Mouse (Mus musculus) heart, postnatal 0 days (tissue): ENCODE data around the gene Stum. TPM values are rescaled to one million over a fixed set of nuclear protein-coding genes. Genes with fewer than 3 reads are reported as not detected.

Source experiments
- ATAC-seq: fragments of 200-750 bp; cut with Nextera tagmentation; 2 replicates; pipeline ENCODE4 v1.8.0; 2017; ENCODE audit warnings: low read depth, moderate number of reproducible peaks, moderate library complexity; ENCODE audit not compliant: insufficient read depth
- DNase-seq: peaks from one replicate; pipeline ENCODE4 v3.0.0-alpha.2; 2016; ENCODE audit warnings: low spot score
- H3K27ac ChIP-seq: fragments of 300-500 bp; sonication (generic); 2 replicates; pipeline ENCODE4 v1.5.1; 2014; ENCODE audit warnings: low read depth, mild to moderate bottlenecking
- H3K27me3 ChIP-seq: fragments of 300-500 bp; sonication (generic); 2 replicates; pipeline ENCODE4 v1.6.1; 2014; ENCODE audit warnings: low read length, mixed read lengths; ENCODE audit not compliant: control insufficient read depth, insufficient read depth
- H3K36me3 ChIP-seq: fragments of 300-500 bp; sonication (generic); replicated peaks from 2 replicates; pipeline ENCODE4 v1.6.1; 2014; ENCODE audit warnings: low read length, mixed read lengths; ENCODE audit not compliant: control insufficient read depth, insufficient read depth
- H3K4me1 ChIP-seq: fragments of 300-500 bp; sonication (generic); 2 replicates; pipeline ENCODE4 v1.6.1; 2014; ENCODE audit warnings: antibody characterized with exemption; ENCODE audit not compliant: control insufficient read depth, insufficient read depth
- H3K4me2 ChIP-seq: fragments of 300-500 bp; sonication (generic); 2 replicates; pipeline ENCODE4 v1.6.1; 2014; ENCODE audit warnings: low read depth, mild to moderate bottlenecking, low read length, moderate library complexity
- H3K4me3 ChIP-seq: fragments of 300-500 bp; sonication (generic); 2 replicates; pipeline ENCODE4 v1.5.1; 2014; ENCODE audit warnings: low read depth, low read length
- H3K9ac ChIP-seq: fragments of 300-500 bp; sonication (generic); replicated peaks from 2 replicates; pipeline ENCODE4 v1.6.1; 2014; ENCODE audit warnings: low read depth, low read length, mixed read lengths
- H3K9me3 ChIP-seq: fragments of 300-500 bp; sonication (generic); replicated peaks from 2 replicates; pipeline ENCODE4 v1.6.1; 2016; ENCODE audit warnings: low read length; ENCODE audit not compliant: control insufficient read depth
- CTCF ChIP-seq: IDR thresholded peaks from 2 replicates; pipeline ENCODE4 v1.5.1; 2016; ENCODE audit warnings: antibody characterized with exemption, control low read depth, low read depth
- EP300 ChIP-seq: IDR thresholded peaks from 2 replicates; pipeline ENCODE4 v1.6.1; 2016; ENCODE audit warnings: antibody characterized with exemption, low read depth
- WGBS: fragments of 180-500 bp; shearing (Covaris S2); extraction: QIAGEN DNeasy Blood & Tissue Kit; methylation state at CpG from one replicate; pipeline ENCODE4 v1.1.7; 2014; 5-methylcytosine and 5-hydroxymethylcytosine counted together
- polyA plus RNA-seq: library from polyadenylated mRNA; unstranded; fragments of >200 nt; fragmentation: Nextera tagmentation; extraction: Ambion mirVana; gene quantifications from 2 replicates; pipeline ENCODE4 v1.2.1, GENCODE M21; 2015
- total RNA-seq: library from RNA; depleted of rRNA; stranded (reverse); fragments of >200 nt; gene quantifications from 2 replicates; pipeline ENCODE4 v1.2.3, GENCODE M21; 2014; ENCODE audit warnings: low replicate concordance

Gene Stum
- total and polyA plus RNA-seq, 2 experiments from 2014 or later = 0.49 to 11.4 TPM

DNA sequence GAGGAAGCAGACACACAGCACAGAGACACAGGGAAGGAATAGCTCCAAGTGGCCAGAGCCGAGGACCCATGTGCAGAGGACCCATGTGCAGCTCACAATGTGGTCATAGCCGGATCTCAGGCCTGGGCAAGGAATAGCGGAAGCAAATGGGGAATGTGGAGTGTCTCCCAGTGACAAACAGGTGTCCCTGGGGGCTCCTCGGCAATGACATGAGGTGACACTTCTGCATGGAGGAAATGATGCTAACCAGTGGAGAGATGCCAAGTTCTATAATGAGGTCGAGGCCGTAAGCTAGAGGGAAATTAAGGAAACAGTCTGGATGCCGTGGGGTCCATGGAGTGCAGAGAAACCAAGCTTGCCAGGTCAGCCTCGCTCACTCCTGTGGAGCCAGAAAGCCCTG lies 54.4 kb downstream of the Stum start:
- Histone ChIP-seq H3K4me1 (0 out of 2 replicates have a peak, but pooled peaks cover 3% of the 10 kb centered on the region), H3K4me2 (no peak overlapping the region), H3K9ac (no peak overlapping the region), H3K36me3 (no peaks in the 10 kb centered on the region; the same call in 1 of the 2 replicates), H3K9me3 (no peaks in the 10 kb centered on the region), H3K27me3 (peaks cover 19% of the 10 kb centered on the region), H3K4me3 (no peak overlapping the region), H3K27ac (no peak overlapping the region)
- no peak for ATAC-seq
- WGBS = 62% methylated on average over 8 of the region's 8 CpGs
- no peak for DNase-seq
- no peak for TF ChIP-seq CTCF
- TF ChIP-seq EP300 = no peak

- Histone ChIP-seq H3K4me2 (peak overlapping the region; percentile 3; the same call in 1 of the 2 replicates), H3K27ac (peak overlapping the region; percentile 27; the same call in 1 of the 2 replicates)
- 7% methylated on average over 9 of the region's 9 CpGs for WGBS
Observed at GRCm38 (mm10) chr1:180428101-180428712, 55.1 kb downstream of the Stum start.

DNA sequence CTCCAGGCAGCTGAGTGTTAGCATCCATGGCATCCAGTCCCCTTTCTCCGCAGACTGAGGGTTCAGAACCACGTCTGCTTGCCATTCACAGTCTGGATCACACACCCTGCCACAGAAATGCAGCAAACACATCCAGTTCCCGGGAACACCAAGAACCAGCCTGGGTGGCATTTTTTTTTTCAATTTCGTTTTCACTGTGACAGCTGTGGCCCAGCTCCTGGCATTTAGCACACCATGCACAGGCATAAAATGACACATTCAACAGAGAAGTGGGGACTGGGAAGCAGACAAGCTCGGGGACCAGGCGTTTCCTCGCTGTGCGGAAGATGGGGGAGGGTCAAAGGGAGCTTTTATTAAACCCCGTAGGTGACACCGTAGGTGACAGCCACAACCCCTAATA lies 55.6 kb downstream of the Stum start:
- 52% methylated on average over 10 of the region's 10 CpGs for WGBS
- no peak overlapping the region for H3K9ac ChIP-seq
- ATAC-seq = no peak

More at GRCm38 (mm10) chr1:180428101-180428712, 55.1 kb downstream of the Stum start:
- TF ChIP-seq EP300 (no peak), CTCF (peak; percentile 97)
- DNase-seq (peak; percentile 84), ATAC-seq (0 out of 2 replicates have a peak, but pooled peaks have one; percentile 10)
- Histone ChIP-seq H3K4me3 (no peak overlapping the region), H3K9ac (no peak overlapping the region), H3K9me3 (no peaks in the 10 kb centered on the region), H3K4me1 (peaks cover 9% of the 10 kb centered on the region; the same call in 1 of the 2 replicates), H3K27me3 (peaks cover 12% of the 10 kb centered on the region), H3K36me3 (no peaks in the 10 kb centered on the region; the same call in 1 of the 2 replicates)

DNA sequence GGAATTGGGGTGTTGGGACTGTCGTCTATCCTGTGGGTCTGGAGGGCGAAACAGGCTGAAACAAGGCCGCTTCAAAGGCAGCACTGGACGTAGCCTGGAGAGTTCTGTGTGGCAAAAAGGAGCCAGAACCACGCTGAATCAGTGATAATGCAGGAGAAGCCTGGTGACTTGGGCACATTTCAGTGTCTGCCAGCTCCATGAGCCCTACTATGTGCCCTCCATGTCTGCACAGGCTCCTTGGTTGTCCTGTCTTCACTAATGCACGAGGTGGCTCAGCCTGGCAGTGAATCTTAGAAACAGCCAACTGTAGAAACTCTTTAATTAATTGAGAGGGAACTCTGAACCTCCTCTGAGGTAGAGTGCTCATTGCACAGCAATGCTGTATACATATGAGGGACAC lies 56.9 kb downstream of the Stum start:
- Histone ChIP-seq H3K4me3 (no peak overlapping the region), H3K4me1 (peaks cover 27% of the 10 kb centered on the region), H3K9me3 (no peaks in the 10 kb centered on the region), H3K36me3 (no peaks in the 10 kb centered on the region; the same call in 1 of the 2 replicates), H3K27ac (no peak overlapping the region), H3K27me3 (0 out of 2 replicates have a peak, but pooled peaks cover under 1% of the 10 kb centered on the region), H3K9ac (no peak overlapping the region), H3K4me2 (no peak overlapping the region)
- WGBS = 89% methylated on average over 6 of the region's 6 CpGs
- TF ChIP-seq CTCF (no peak), EP300 (no peak)
- no peak for ATAC-seq
- DNase-seq = no peak

More for the DNA sequence above, 55.6 kb downstream of the Stum start:
- DNase-seq = no peak
- H3K9me3 ChIP-seq = no peaks in the 10 kb centered on the region
- peaks cover 15% of the 10 kb centered on the region for H3K4me1 ChIP-seq
- H3K36me3 ChIP-seq = no peaks in the 10 kb centered on the region; the same call in 1 of the 2 replicates
- peaks cover 11% of the 10 kb centered on the region for H3K27me3 ChIP-seq
- TF ChIP-seq EP300 (no peak), CTCF (no peak)
- H3K4me3 ChIP-seq = no peak overlapping the region
- peak overlapping the region; percentile 3; the same call in 1 of the 2 replicates for H3K4me2 ChIP-seq
- peak overlapping the region; percentile 27; the same call in 1 of the 2 replicates for H3K27ac ChIP-seq

GRCm38 (mm10) chr1:180423931-180424330 lies 59.4 kb downstream of the Stum start:
- peaks cover 27% of the 10 kb centered on the region for H3K4me1 ChIP-seq
- 56% methylated on average over 3 of the region's 3 CpGs for whole genome bisulfite sequencing
- no peaks in the 10 kb centered on the region for H3K9me3 ChIP-seq
- no peak overlapping the region for H3K4me2 ChIP-seq
- no peaks in the 10 kb centered on the region for H3K27me3 ChIP-seq
- DNase-seq (no peak), ATAC-seq (no peak)
- no peak overlapping the region for H3K4me3 ChIP-seq
- H3K9ac ChIP-seq = no peak overlapping the region
- TF ChIP-seq EP300 (no peak), CTCF (no peak)
- H3K36me3 ChIP-seq = peaks cover 5% of the 10 kb centered on the region
- no peak overlapping the region for H3K27ac ChIP-seq
